Mouse (Mus musculus): ENCODE data around the gene Mief2.

Gene Mief2

GRCm38 (mm10) chr11:60715833-60716232 is 12.4 kb upstream of the Mief2 start:
- in situ Hi-C loops (cut with MboI, MseI) = no loop called here

DNA sequence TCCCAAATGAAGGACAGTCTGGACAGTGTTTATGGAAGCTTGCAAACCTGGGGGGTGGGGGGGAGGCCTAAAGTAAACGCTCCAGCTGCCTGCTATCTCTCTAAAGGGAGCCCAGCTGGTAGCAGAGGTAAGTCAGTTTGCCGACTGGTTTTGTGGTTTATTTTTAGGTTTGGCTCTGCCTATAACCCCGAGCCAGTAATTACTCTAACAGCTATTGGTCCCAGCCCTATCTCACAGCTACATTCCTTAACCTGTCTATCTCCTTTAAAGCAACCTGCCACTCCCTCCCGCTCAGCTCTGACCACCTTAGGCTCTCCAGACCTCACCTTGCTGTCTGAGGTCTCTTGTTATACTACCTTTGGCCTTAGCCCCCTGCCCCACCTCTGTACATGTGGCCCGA is 8.9 kb upstream of the Mief2 start:
- in situ Hi-C loops (cut with MboI, MseI) = no loop called here

GRCm38 (mm10) chr11:60726601-60727391 is 1.4 kb upstream of the Mief2 start, which contains the start of gene Flii:
Flii (minus strand) TSS chr11:60727263.
- in situ Hi-C loops (cut with MboI, MseI) = no loop called here

GRCm38 (mm10) chr11:60727392-60728140 is 632 bp upstream of the Mief2 start:
- in situ Hi-C loops (cut with MboI, MseI) = no loop called here

- in situ Hi-C loops (cut with MboI, MseI) = no loop called here
Observed at GRCm38 (mm10) chr11:60729217-60729641, 1.0 kb downstream of the Mief2 start.

- in situ Hi-C loops (cut with MboI, MseI) = no loop called here
Observed at GRCm38 (mm10) chr11:60730169-60730568, 2.0 kb downstream of the Mief2 start.

DNA sequence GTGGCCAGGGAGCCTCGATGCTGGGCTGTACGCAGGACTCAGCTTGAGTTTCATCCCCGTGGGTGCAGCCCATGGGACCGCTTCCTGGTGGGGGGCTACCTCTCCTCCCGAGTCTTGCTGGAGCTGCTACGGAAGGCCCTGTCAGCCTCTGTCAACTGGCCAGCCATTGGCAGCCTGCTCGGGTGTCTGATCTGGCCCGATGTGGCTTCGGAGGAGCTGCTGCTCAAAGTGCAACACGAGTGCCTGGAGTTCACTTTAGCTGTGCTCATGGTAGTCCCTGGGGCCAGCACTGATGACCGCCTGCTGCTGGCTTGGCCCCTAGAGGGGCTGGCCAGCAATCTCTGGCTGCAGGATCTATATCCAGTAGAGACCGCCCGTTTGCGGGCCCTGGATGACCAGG is 3.1 kb downstream of the Mief2 start:
- in situ Hi-C loops (cut with MboI, MseI) = no loop called here

GRCm38 (mm10) chr11:60734206-60734605 is 6.0 kb downstream of the Mief2 start:
- in situ Hi-C loops (cut with MboI, MseI) = no loop called here

DNA sequence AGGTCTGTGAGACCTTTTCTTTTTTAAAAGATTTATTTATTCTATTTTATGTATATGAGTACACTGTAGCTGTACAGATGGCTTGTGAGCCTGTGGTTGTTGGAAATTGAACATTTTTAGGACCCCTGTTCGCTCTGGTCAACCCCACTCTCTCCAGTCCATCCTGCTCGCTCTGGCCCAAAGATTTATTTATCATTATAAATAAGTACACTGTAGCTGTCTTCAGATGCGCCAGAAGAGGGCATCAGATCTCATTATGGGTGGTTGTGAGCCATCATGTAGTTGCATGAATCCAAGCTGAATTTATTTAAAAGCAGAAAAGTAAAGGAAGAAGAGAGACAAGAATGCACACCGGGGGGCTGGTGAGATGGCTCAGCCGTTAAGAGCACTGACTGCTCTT is 7.0 kb downstream of the Mief2 start:
- in situ Hi-C loops (cut with MboI, MseI) = no loop called here

- in situ Hi-C loops (cut with MboI, MseI) = no loop called here
Observed at GRCm38 (mm10) chr11:60736491-60736890, 8.3 kb downstream of the Mief2 start.

DNA sequence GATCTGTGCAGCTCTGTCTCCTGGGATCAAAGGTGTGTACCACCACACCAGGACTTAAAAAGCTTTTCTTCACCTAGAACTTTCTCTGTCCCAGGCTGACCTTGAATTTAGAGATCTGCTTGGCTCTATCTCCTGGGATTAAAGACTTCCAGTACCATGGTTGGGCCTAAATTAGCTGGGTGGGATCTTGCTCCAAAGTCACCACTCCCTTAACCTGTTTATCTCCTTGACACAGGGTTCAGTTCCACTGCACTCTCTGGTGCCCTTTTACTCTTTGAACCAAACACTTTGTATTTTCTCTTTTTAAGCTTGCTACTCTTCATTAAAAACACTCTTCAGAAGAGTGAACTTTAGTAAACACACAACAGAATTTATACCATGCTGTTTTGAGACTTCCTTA is 9.3 kb downstream of the Mief2 start:
- in situ Hi-C loops (cut with MboI, MseI) = no loop called here

DNA sequence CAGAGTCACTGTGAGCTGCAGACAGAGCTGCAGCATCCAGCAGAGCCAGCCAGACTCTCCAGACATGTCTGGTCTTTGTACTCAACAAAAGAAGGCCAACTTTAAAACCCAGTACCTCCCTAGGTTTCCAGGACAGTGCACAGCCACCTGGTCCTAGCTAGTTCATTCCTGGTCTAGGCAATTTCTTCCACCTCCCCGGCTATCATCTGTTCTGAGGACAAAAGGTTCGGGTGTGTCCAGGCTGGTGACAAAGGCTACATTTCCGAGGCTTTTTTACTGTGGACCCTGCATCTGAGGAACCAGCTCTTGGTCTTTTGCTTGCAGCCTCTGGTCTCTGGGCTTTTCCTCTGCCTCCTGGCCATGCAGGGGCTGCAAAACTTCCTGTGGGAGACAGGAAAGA is 12.1 kb downstream of the Mief2 start:
- in situ Hi-C loops (cut with MboI, MseI) = no loop called here

DNA sequence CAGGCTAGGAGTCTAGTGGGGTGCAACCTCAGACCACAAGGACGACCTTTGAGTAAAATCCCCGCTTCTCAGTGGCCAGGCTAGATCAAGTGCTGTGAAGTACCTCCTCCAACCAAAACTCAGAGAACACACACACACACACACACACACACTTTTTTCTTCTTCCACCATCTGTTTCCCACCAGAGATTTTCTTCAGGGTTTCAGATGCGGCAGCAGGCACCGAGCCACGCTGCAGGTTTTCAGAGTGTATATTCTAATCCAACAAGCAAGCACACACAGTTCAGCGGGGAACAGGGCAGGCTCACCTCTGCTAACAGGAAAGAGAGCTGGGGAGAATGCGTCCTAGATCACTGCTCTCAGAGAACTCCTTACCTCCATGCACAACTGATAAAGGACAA is 27.4 kb downstream of the Mief2 start:
- in situ Hi-C loops (cut with MboI, MseI) = no loop called here

DNA sequence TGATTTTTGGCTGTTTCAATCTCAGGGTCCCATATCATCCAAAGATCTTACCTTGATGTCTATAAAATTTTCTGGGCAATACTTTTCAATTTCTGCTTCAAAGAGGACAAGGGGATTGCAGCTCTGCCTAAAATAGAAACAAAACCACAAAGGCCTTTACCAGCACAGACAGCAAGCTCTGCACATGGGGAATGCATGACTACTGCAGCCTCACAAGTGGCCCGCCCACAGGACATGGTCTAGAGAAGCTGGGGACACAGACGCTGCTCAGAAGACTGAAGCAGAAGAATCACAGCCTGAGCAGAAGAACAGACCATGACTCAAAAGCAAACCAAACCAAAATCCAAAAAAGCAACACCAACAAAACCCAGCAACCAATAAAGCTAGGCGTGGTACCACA is 33.5 kb downstream of the Mief2 start:
- in situ Hi-C loops (cut with MboI, MseI) = no loop called here

- in situ Hi-C loops (cut with MboI, MseI) = no loop called here
Observed at GRCm38 (mm10) chr11:60766969-60767368, 38.8 kb downstream of the Mief2 start.

- in situ Hi-C loops (cut with MboI, MseI) = no loop called here
Observed at GRCm38 (mm10) chr11:60769322-60769721, 41.1 kb downstream of the Mief2 start.

DNA sequence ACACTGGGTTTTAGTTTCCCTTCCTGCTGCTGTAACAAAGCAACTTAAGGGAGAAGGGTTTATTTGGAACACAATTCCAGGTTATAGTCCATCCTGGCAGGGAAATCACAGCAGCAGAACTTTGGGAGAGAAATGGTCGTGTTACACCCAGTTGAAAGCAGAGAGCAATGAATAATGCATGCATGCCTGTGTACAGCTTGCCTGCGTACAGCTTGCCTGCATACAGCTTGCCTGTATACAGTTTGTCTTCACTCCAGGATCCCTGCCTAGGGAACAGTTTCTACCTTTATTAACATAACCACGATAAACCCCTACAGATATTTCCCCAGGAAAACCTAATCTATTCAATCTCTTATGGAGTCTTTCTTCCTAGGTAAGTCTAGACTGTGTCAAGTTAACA is 42.6 kb downstream of the Mief2 start:
- in situ Hi-C loops (cut with MboI, MseI) = no loop called here

DNA sequence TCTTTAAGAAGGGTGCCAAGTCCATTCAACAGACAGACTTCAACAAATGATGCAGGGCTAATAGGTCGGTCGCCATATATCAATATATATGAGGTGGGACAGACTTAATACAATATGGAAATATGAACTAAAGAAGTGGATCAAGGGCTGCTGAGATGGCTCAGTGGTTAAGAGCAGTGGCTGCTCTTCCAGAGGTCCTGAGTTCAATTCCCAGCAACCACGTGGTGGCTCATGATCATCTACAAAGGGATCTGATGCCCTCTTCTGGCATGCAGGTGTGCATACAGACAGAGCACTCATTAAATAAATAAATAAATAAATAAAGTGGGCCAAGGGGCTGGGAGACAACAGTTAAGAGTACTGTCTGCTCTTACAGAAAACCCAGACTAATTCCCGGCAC is 44.0 kb downstream of the Mief2 start:
- in situ Hi-C loops (cut with MboI, MseI) = no loop called here

DNA sequence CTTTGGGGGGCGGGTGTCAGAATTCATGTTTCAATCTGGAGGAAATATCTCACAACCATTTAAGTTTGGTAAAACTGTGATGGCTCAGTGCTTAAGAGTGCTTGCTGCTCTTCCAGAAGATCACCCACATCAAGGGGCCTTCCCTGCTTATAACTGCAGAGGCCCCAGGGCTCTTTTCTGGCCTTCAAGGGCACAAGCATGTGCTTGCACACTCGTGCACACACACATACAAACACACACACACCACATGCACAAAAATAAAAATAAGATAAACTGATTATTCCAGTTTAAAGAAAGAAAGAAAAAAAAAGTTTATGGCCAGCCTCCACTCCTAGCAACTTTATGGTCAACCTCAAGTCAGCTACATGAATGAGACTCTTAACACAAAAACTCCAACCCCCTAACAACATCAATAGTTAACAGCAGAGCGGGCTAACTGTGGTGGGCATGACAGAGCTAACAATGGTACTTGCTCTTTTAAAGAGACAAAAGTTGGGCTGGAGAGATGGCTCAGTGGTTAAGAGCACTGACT is 46.0 kb downstream of the Mief2 start:
- in situ Hi-C loops (cut with MboI, MseI) = no loop called here

DNA sequence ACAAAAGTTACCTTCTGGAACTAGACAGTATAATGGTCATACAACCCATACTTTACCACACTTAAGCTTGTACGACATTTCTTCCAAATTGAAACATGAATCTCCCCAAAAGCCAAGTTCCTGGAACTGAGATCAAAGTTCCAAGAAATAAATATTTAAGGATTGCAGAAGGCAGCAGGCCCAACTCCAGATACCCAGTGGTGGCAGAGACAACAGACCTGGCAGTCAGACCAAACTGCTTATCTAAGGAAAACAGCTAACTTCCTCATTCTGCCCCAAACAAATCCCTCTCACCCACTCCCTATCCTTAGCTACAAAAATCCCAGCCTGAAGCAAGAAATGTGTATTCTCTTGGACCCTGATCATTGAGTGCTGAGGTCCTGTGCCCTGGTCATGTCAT is 46.6 kb downstream of the Mief2 start:
- in situ Hi-C loops (cut with MboI, MseI) = no loop called here

GRCm38 (mm10) chr11:60775578-60775977 is 47.4 kb downstream of the Mief2 start:
- in situ Hi-C loops (cut with MboI, MseI) = no loop called here

- in situ Hi-C loops (cut with MboI, MseI) = no loop called here
Observed at GRCm38 (mm10) chr11:60776107-60776828, 48.1 kb downstream of the Mief2 start.
